Mouse (Mus musculus) layer of hippocampus, adult 9-10 months (tissue): ENCODE results near the gene Slc17a2.
"Not testable (repeated sequence)": the region's sequence is repeated elsewhere in the genome, so short reads cannot be mapped to it uniquely, and the experiment has no call there.

Experiments
- DNase-seq: peaks from one replicate; pipeline ENCODE4 v3.0.0; 2022; ENCODE audit warnings: low spot score

Gene Slc17a2

GRCm38 (mm10) chr13:23806422-23807052, at the start of gene Slc17a2:
Gene Slc17a2 (plus strand): TSS chr13:23806993.
- DNase-seq, result no peak

- DNase-seq, result no peak
These were observed 49.5 kb upstream of the Slc17a2 start for GRCm38 (mm10) chr13:23757211-23757773.

DNA sequence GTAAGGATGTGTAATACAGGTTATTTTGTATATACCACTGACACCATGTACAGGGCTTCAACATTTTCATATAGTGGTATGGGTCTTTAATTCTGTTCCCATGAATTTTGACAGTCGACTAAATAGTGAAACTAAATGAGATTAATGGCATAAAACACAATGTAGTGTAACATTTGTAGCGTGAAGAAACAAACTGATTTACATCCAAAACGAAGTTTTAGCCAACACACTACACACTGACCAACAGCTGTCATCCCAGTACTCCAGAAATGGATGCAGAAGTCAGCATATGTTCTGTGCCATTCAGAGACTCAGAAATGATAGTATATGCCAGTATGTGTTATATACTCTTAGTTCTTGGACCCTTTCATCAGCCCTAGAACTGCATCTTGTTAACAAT, 48.9 kb upstream of the Slc17a2 start:
- DNase-seq, result no peak

DNA sequence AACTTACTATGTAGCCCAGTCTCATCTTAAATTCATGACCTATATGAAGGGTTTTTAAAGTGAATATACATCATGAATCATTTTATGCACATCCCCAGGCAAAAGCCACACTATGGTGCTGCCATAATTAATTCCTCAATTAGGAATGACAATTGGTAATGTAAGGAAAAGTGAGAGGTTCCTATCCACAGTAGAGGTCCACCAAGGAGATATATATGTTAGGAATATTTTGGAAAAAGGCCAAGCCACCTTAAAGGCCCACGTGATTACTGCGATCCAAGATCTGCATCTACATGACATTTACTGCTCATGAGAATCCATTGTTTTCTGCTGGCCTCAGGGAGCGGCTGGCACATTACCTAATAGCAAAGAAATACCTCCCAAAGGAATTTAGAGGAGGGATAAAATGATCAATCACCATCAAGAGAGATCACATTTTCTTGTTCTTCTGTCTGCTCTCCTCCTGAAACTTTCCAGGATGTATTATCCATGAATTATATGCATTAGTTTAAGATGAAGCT, 47.5 kb upstream of the Slc17a2 start:
- DNase-seq, result no peak

- no peak for DNase-seq
These were observed 46.9 kb upstream of the Slc17a2 start for GRCm38 (mm10) chr13:23759916-23760239.

- no peak for DNase-seq
These were observed 46.4 kb upstream of the Slc17a2 start for GRCm38 (mm10) chr13:23760240-23760971.

- peak; percentile 95 for DNase-seq
These were observed 45.6 kb upstream of the Slc17a2 start, which contains the start of gene Hist1h4a for GRCm38 (mm10) chr13:23760972-23761864. Gene Hist1h4a (minus strand): TSS chr13:23761230.

- peak; percentile 91 for DNase-seq
These were observed 44.6 kb upstream of the Slc17a2 start, which contains the start of gene Hist1h3a for GRCm38 (mm10) chr13:23761871-23762821. Gene Hist1h3a (minus strand): TSS chr13:23762386.

DNA sequence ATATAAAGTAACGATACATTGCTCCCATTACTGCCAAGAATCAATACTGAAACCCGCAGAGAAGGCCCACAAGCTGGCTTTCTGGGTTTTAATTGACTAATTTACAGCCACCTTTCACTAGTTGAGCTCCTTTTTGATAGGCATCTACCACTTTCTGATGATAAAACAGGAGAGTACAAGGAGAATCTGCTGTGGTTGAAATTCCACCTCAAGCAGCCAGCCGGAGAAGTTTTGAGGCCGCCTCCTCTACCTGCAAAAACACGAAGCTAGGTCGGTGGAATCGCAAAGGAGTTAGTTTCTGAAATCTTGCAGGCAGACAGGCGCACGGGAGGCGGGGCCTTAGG, 43.6 kb upstream of the Slc17a2 start:
- no peak for DNase-seq

- peak; percentile 82 for DNase-seq
These were observed 43.0 kb upstream of the Slc17a2 start, which contains the start of gene Hist1h1a for GRCm38 (mm10) chr13:23763586-23764323. Gene Hist1h1a (plus strand): TSS chr13:23763666.

GRCm38 (mm10) chr13:23764324-23765171, 42.2 kb upstream of the Slc17a2 start:
- DNase-seq, result no peak

- DNase-seq, result no peak
These were observed 41.6 kb upstream of the Slc17a2 start for GRCm38 (mm10) chr13:23765172-23765513.

- DNase-seq, result no peak
These were observed 40.0 kb upstream of the Slc17a2 start for GRCm38 (mm10) chr13:23766772-23767171.

GRCm38 (mm10) chr13:23768834-23769397, 37.9 kb upstream of the Slc17a2 start:
- DNase-seq, result no peak

DNA sequence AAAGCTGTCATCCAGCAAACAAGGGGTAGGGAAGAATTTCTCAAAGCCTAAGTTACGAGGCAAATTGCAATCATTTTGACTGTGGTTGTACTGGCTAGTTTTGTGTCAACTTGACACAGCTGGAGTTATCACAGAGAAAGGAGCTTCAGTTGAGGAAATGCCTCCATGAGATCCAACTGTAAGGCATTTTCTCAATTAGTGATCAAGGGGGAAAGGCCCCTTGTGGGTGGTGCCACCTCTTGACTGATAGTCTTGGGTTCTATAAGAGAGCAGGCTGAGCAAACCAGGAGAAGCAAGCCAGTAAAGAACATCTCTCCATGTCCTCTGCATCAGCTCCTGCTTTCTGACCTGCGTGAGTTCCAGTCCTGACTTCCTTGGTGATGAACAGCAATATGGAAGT, 37.2 kb upstream of the Slc17a2 start, which contains the start of gene Trim38:
Trim38 (plus strand) TSS at position 301 of the 400 bp plus-strand sequence.
- not testable (repeated sequence) for DNase-seq

DNA sequence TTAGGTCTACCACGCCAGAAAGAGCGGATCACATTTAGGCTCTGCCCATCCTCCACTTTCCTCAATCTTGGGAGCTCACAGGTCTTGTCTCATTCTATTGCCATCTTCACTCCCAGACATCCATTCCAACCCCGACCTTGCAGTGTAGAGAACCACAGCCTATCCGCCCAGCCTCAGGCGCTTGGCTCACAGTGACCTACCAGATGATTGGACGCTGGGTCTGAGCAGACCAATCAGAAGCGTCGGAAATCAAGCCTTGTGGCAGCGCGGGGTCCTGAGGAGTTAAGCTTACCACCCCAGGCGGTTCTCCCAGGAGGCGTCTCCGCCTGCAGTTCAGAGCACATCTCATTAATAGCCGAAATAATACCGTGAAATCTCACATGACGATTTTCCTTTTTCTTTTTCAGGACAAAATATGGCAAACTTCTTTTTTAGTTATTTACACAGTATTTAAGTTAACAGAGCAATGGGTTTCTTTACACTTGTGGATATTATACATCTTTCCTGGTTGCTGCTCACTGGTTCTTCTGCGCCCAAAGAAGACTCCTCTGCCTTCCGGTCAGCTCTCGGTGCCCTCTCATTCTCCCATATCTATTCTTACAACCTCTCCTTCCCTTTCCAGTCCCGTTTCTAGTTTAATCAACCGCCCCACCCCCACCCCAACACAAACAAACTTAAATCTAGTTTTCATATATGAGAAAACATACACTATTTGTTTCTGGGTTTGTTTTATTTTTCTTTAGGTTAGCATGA, 34.1 kb upstream of the Slc17a2 start:
- DNase-seq, result no peak

DNA sequence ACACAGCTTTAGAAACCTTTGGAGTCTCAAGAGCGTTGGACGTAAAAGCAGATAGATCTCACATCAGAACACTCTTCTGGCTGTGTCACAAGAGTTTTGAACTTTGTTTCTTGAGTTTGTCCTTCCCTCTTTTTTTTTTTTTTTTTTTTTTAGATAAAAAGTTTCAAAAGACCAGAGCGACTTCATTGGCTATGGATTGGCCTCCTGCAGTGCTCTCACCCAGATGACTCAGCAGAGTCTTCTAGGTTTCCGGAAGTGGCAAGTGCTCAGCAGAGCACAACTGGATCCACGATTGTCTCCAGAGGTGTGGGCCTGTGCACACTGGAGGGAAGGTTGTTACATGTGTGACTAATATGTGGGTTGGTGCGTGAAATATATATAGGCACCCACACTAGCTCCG, 28.5 kb upstream of the Slc17a2 start:
- no peak for DNase-seq

- no peak for DNase-seq
These were observed 27.8 kb upstream of the Slc17a2 start for GRCm38 (mm10) chr13:23779025-23779424.
